Mouse (Mus musculus) limb, embryonic 14.5 days (tissue): Measurements from ENCODE around the gene Bcl11b. TPM values are rescaled to one million over a fixed set of nuclear protein-coding genes. Genes with fewer than 3 reads are reported as not detected.

ENCODE experiments used
- ATAC-seq: fragments of 200-750 bp; cut with Nextera tagmentation; 2 replicates; pipeline ENCODE4 v1.8.0; 2017; ENCODE audit warnings: low read depth, moderate number of reproducible peaks, moderate TSS enrichment; ENCODE audit not compliant: low FRiP score
- DNase-seq: peaks from one replicate; pipeline ENCODE4 v3.0.0-alpha.2; 2015; ENCODE audit warnings: low spot score
- H3K27ac ChIP-seq: fragments of 300-500 bp; sonication (generic); replicated peaks from 2 replicates; pipeline ENCODE4 v1.5.1; 2014; ENCODE audit warnings: low read depth, mild to moderate bottlenecking, low read length, moderate library complexity, mixed read lengths
- H3K27me3 ChIP-seq: fragments of 300-500 bp; sonication (generic); 2 replicates; pipeline ENCODE4 v1.6.1; 2014; ENCODE audit warnings: low read length, mixed read lengths; ENCODE audit not compliant: control insufficient read depth, insufficient read depth
- H3K36me3 ChIP-seq: fragments of 300-500 bp; sonication (generic); 2 replicates; pipeline ENCODE4 v1.6.1; 2014; ENCODE audit warnings: mild to moderate bottlenecking, low read length, moderate library complexity, mixed read lengths; ENCODE audit not compliant: control insufficient read depth, insufficient read depth
- H3K4me1 ChIP-seq: fragments of 300-500 bp; sonication (generic); 2 replicates; pipeline ENCODE4 v1.6.1; 2014; ENCODE audit warnings: antibody characterized with exemption, low read length, mixed read lengths; ENCODE audit not compliant: control insufficient read depth, insufficient read depth
- H3K4me2 ChIP-seq: fragments of 300-500 bp; sonication (generic); replicated peaks from 2 replicates; pipeline ENCODE4 v1.6.1; 2014; ENCODE audit warnings: low read depth, mild to moderate bottlenecking, low read length, moderate library complexity; ENCODE audit not compliant: severe bottlenecking
- H3K4me3 ChIP-seq: fragments of 300-500 bp; sonication (generic); replicated peaks from 2 replicates; pipeline ENCODE4 v1.5.1; 2014; ENCODE audit warnings: low read length
- H3K9ac ChIP-seq: fragments of 300-500 bp; sonication (generic); 2 replicates; pipeline ENCODE4 v1.6.1; 2014; ENCODE audit warnings: mild to moderate bottlenecking, low read depth, low read length, moderate library complexity; ENCODE audit not compliant: severe bottlenecking
- H3K9me3 ChIP-seq: fragments of 300-500 bp; sonication (generic); 2 replicates; pipeline ENCODE4 v1.6.1; 2016; ENCODE audit warnings: low read length; ENCODE audit not compliant: control insufficient read depth
- POLR2A ChIP-seq: fragments of 200-500 bp; IDR thresholded peaks from 2 replicates; pipeline ENCODE4 v1.8.0; 2012; ENCODE audit warnings: inconsistent platforms, mild to moderate bottlenecking, moderate library complexity, borderline replicate concordance; ENCODE audit not compliant: insufficient read depth, insufficient read length; ENCODE audit errors: extremely low read depth
- WGBS: fragments of 180-500 bp; shearing (Covaris S2); extraction: QIAGEN DNeasy Blood & Tissue Kit; methylation state at CpG from one replicate; pipeline ENCODE4 v1.1.7; 2014; 5-methylcytosine and 5-hydroxymethylcytosine counted together
- polyA plus RNA-seq, 2 experiments: library from polyadenylated mRNA; depleted of rRNA in 1 of 2; stranded (reverse) in 1 of 2; unstranded in 1 of 2; fragments of >200 nt; fragmentation: Nextera tagmentation in 1 of 2; extraction: Ambion mirVana in 1 of 2; gene quantifications; 2 replicates each; pipeline versions ENCODE4 v1.2.1 to v1.2.3; 2012 to 2014

The Bcl11b gene
- polyA plus RNA-seq, 2 experiments = 16.0 to 26.7 TPM

- TF ChIP-seq POLR2A = no peak
- 91% methylated on average over 7 of the region's 7 CpGs for WGBS
- H3K27ac ChIP-seq = no peak overlapping the region
Measured at GRCm38 (mm10) chr12:107967026-107967425, 36.4 kb downstream of the Bcl11b start.

GRCm38 (mm10) chr12:107965103-107965502 lies 38.3 kb downstream of the Bcl11b start:
- WGBS = 42% methylated on average over 12 of the region's 12 CpGs
- H3K9me3 ChIP-seq = no peaks in the 10 kb centered on the region
- no peaks in the 10 kb centered on the region for H3K36me3 ChIP-seq
- no peak overlapping the region for H3K4me3 ChIP-seq
- no peak overlapping the region for H3K4me2 ChIP-seq
- ATAC-seq (no peak), DNase-seq (no peak)
- H3K27me3 ChIP-seq = no peaks in the 10 kb centered on the region
- TF ChIP-seq POLR2A = no peak
- no peak overlapping the region for H3K9ac ChIP-seq
- no peak overlapping the region; the same call in 1 of the 2 replicates for H3K27ac ChIP-seq
- peaks cover 64% of the 10 kb centered on the region for H3K4me1 ChIP-seq

More at GRCm38 (mm10) chr12:107967026-107967425, 36.4 kb downstream of the Bcl11b start:
- Histone ChIP-seq H3K4me1 (peaks cover 51% of the 10 kb centered on the region), H3K27me3 (no peaks in the 10 kb centered on the region), H3K4me3 (no peak overlapping the region), H3K9ac (no peak overlapping the region), H3K36me3 (no peaks in the 10 kb centered on the region), H3K9me3 (no peaks in the 10 kb centered on the region), H3K4me2 (no peak overlapping the region)
- DNase-seq (no peak), ATAC-seq (no peak)

- no peak overlapping the region for H3K4me3 ChIP-seq
- no peak for TF ChIP-seq POLR2A
- H3K27me3 ChIP-seq = no peaks in the 10 kb centered on the region
- H3K9me3 ChIP-seq = no peaks in the 10 kb centered on the region
- no peaks in the 10 kb centered on the region for H3K36me3 ChIP-seq
- H3K9ac ChIP-seq = no peak overlapping the region
- no peak for DNase-seq
- no peak overlapping the region for H3K4me2 ChIP-seq
- H3K4me1 ChIP-seq = peaks cover 66% of the 10 kb centered on the region
- no peak overlapping the region; the same call in 1 of the 2 replicates for H3K27ac ChIP-seq
- ATAC-seq = no peak
- WGBS = 33% methylated on average over 14 of the region's 14 CpGs
Measured at GRCm38 (mm10) chr12:107964396-107965085, 38.9 kb downstream of the Bcl11b start.

- peaks cover 70% of the 10 kb centered on the region for H3K4me1 ChIP-seq
- H3K4me2 ChIP-seq = no peak overlapping the region
- H3K9me3 ChIP-seq = no peaks in the 10 kb centered on the region
- ATAC-seq (no peak), DNase-seq (no peak)
- H3K36me3 ChIP-seq = no peaks in the 10 kb centered on the region
- no peak overlapping the region for H3K27ac ChIP-seq
- WGBS = 15% methylated on average over 7 of the region's 7 CpGs
- no peak for TF ChIP-seq POLR2A
- H3K4me3 ChIP-seq = no peak overlapping the region
- no peaks in the 10 kb centered on the region for H3K27me3 ChIP-seq
- no peak overlapping the region for H3K9ac ChIP-seq
Measured at GRCm38 (mm10) chr12:107962852-107963251, 40.5 kb downstream of the Bcl11b start.

- WGBS = 38% methylated on average over 15 of the region's 15 CpGs
- TF ChIP-seq POLR2A = no peak
- DNase-seq = no peak
- peak overlapping the region; percentile 9; the same call in 1 of the 2 replicates for H3K27ac ChIP-seq
- no peak for ATAC-seq
- no peak overlapping the region for H3K9ac ChIP-seq
- no peaks in the 10 kb centered on the region for H3K9me3 ChIP-seq
- peaks cover 70% of the 10 kb centered on the region for H3K4me1 ChIP-seq
- H3K4me2 ChIP-seq = 0 out of 2 replicates have a peak overlapping the region, but pooled peaks have one; percentile 41
- no peak overlapping the region for H3K4me3 ChIP-seq
- no peaks in the 10 kb centered on the region for H3K27me3 ChIP-seq
- H3K36me3 ChIP-seq = no peaks in the 10 kb centered on the region
Measured at GRCm38 (mm10) chr12:107961843-107962242, 41.6 kb downstream of the Bcl11b start.
